Mouse (Mus musculus): ENCODE measurements around the gene Chchd6. TPM values are rescaled to one million over a fixed set of nuclear protein-coding genes. Genes with fewer than 3 reads are reported as not detected.

Gene Chchd6
- polyA plus RNA-seq, 1 experiment = 7.4 TPM

- WGBS = 84% methylated on average over 3 of the region's 3 CpGs
- no peak overlapping the region for H3K4me3 ChIP-seq (ENCODE audit: extremely low read depth, insufficient read depth, insufficient read length)
- no peaks in the 10 kb centered on the region for H3K36me3 ChIP-seq (ENCODE audit: control insufficient read depth, insufficient read depth, low read length)
- no peaks in the 10 kb centered on the region for H3K27me3 ChIP-seq (ENCODE audit: control insufficient read depth, insufficient read depth, low read length)
- no peak for DNase-seq (ENCODE audit: low read depth in 1 of 2, low spot score in 2 of 2)
- no peak for TF ChIP-seq CTCF (IDR thresholded peaks at IDR 0.05; ENCODE audit: extremely low read depth, insufficient read depth, insufficient read length, insufficient replicate concordance)
- TF ChIP-seq POLR2A (IDR thresholded peaks at IDR 0.05; ENCODE audit: low read depth, low read length) = no peak
- no peaks in the 10 kb centered on the region for H3K4me1 ChIP-seq (ENCODE audit: control insufficient read depth, insufficient read depth, insufficient read length)
- H3K27ac ChIP-seq (ENCODE audit: insufficient read depth, low read length) = no peak overlapping the region
Measured at GRCm38 (mm10) chr6:89591531-89591930, 3.9 kb downstream of the Chchd6 start.

- Histone ChIP-seq H3K27me3 (ENCODE audit: control insufficient read depth, insufficient read depth, low read length) (no peaks in the 10 kb centered on the region), H3K36me3 (ENCODE audit: control insufficient read depth, insufficient read depth, low read length) (no peaks in the 10 kb centered on the region), H3K4me1 (ENCODE audit: control insufficient read depth, insufficient read depth, insufficient read length) (no peaks in the 10 kb centered on the region), H3K27ac (ENCODE audit: insufficient read depth, low read length) (no peak overlapping the region), H3K4me3 (ENCODE audit: extremely low read depth, insufficient read depth, insufficient read length) (no peak overlapping the region)
- TF ChIP-seq POLR2A (IDR thresholded peaks at IDR 0.05; ENCODE audit: low read depth, low read length) = no peak
- DNase-seq (ENCODE audit: low read depth in 1 of 2, low spot score in 2 of 2) = no peak
Measured at GRCm38 (mm10) chr6:89585696-89586095, 9.8 kb downstream of the Chchd6 start.

- TF ChIP-seq CTCF (IDR thresholded peaks at IDR 0.05; ENCODE audit: extremely low read depth, insufficient read depth, insufficient read length, insufficient replicate concordance) = no peak
- no peak for TF ChIP-seq POLR2A (IDR thresholded peaks at IDR 0.05; ENCODE audit: low read depth, low read length)
- WGBS = 90% methylated on average over 5 of the region's 5 CpGs
- Histone ChIP-seq H3K4me1 (ENCODE audit: control insufficient read depth, insufficient read depth, insufficient read length) (no peaks in the 10 kb centered on the region), H3K36me3 (ENCODE audit: control insufficient read depth, insufficient read depth, low read length) (no peaks in the 10 kb centered on the region), H3K4me3 (ENCODE audit: extremely low read depth, insufficient read depth, insufficient read length) (no peak overlapping the region), H3K27me3 (ENCODE audit: control insufficient read depth, insufficient read depth, low read length) (no peaks in the 10 kb centered on the region), H3K27ac (ENCODE audit: insufficient read depth, low read length) (no peak overlapping the region)
- DNase-seq (ENCODE audit: low read depth in 1 of 2, low spot score in 2 of 2) = no peak
Measured at GRCm38 (mm10) chr6:89584634-89585409, 10.6 kb downstream of the Chchd6 start.

DNA sequence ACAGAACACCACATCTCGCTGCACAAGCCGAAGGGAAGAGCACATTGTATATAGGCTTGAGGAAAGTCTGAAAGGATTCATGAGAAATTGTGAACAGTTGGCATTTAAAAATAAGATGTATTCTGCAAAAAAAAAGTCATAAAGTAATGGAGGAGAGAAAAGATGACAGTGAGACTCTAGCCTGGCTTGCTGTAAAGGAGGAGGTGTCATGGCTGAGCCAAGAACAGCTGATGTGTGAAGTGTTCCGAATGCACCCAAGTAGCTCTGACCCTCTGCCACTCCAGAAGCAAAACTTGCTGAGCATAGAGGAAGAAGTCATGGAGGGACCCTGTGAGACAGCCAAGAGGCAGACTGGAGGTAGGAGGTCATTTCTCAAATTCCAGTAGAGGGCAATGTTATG lies 12.3 kb downstream of the Chchd6 start:
- Histone ChIP-seq H3K4me3 (ENCODE audit: extremely low read depth, insufficient read depth, insufficient read length) (no peak overlapping the region), H3K27me3 (ENCODE audit: control insufficient read depth, insufficient read depth, low read length) (no peaks in the 10 kb centered on the region), H3K4me1 (ENCODE audit: control insufficient read depth, insufficient read depth, insufficient read length) (no peaks in the 10 kb centered on the region), H3K27ac (ENCODE audit: insufficient read depth, low read length) (no peak overlapping the region), H3K36me3 (ENCODE audit: control insufficient read depth, insufficient read depth, low read length) (no peaks in the 10 kb centered on the region)
- DNase-seq (ENCODE audit: low read depth in 1 of 2, low spot score in 2 of 2) = no peak
- 87% methylated on average over 3 of the region's 3 CpGs for WGBS
- TF ChIP-seq POLR2A (IDR thresholded peaks at IDR 0.05; ENCODE audit: low read depth, low read length) (no peak), CTCF (IDR thresholded peaks at IDR 0.05; ENCODE audit: extremely low read depth, insufficient read depth, insufficient read length, insufficient replicate concordance) (no peak)

DNA sequence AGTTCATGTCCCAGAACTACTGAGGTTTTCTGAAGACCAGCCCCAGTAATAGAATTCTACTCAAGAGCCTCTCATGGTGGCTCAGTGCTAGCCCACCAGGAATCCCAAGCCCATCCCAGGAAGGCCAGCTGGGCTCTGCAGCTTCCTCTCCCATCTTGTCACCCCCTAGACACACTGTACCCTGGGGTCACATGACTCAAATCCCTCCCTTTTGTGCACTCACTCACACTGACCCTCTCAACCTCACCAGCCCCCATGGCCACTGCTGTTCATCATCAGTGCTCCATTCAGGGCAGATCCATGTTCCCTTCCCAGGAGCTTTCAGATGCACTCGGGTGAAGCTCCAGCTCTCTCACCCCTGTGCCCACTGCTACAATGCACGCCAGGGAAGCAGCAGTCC lies 20.8 kb downstream of the Chchd6 start:
- no peaks in the 10 kb centered on the region for H3K4me1 ChIP-seq (ENCODE audit: control insufficient read depth, insufficient read depth, insufficient read length)
- H3K27me3 ChIP-seq (ENCODE audit: control insufficient read depth, insufficient read depth, low read length) = no peaks in the 10 kb centered on the region
- no peak for DNase-seq (ENCODE audit: low read depth in 1 of 2, low spot score in 2 of 2)
- TF ChIP-seq CTCF (IDR thresholded peaks at IDR 0.05; ENCODE audit: extremely low read depth, insufficient read depth, insufficient read length, insufficient replicate concordance) (no peak), POLR2A (IDR thresholded peaks at IDR 0.05; ENCODE audit: low read depth, low read length) (no peak)
- no peak overlapping the region for H3K27ac ChIP-seq (ENCODE audit: insufficient read depth, low read length)
- no peaks in the 10 kb centered on the region for H3K36me3 ChIP-seq (ENCODE audit: control insufficient read depth, insufficient read depth, low read length)
- no peak overlapping the region for H3K4me3 ChIP-seq (ENCODE audit: extremely low read depth, insufficient read depth, insufficient read length)
- WGBS = 87% methylated on average over 2 of the region's 2 CpGs

DNA sequence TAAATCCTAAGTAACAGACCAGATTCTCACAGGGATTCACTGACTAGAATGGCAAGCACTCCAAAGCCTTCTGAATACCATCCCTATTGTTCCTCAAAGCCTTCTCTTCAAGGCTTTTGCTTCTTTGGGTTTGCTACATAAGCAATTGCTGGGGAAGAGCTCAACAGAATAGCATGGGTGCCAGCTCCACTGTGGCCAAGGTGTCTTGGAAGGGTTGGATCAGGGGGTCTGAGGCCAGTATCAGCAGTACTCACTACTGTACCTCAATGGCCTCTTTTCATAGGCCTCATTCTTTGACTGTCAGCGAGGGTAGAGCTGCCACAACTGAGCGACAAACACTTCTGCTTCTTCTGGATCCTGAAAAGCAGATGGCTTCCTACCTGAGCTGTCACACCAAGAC lies 21.7 kb downstream of the Chchd6 start:
- no peaks in the 10 kb centered on the region for H3K27me3 ChIP-seq (ENCODE audit: control insufficient read depth, insufficient read depth, low read length)
- H3K36me3 ChIP-seq (ENCODE audit: control insufficient read depth, insufficient read depth, low read length) = no peaks in the 10 kb centered on the region
- TF ChIP-seq CTCF (IDR thresholded peaks at IDR 0.05; ENCODE audit: extremely low read depth, insufficient read depth, insufficient read length, insufficient replicate concordance) = no peak
- TF ChIP-seq POLR2A (IDR thresholded peaks at IDR 0.05; ENCODE audit: low read depth, low read length) = no peak
- H3K4me1 ChIP-seq (ENCODE audit: control insufficient read depth, insufficient read depth, insufficient read length) = no peaks in the 10 kb centered on the region
- no peak overlapping the region for H3K4me3 ChIP-seq (ENCODE audit: extremely low read depth, insufficient read depth, insufficient read length)
- H3K27ac ChIP-seq (ENCODE audit: insufficient read depth, low read length) = no peak overlapping the region
- DNase-seq (ENCODE audit: low read depth in 1 of 2, low spot score in 2 of 2) = no peak
- 95% methylated on average over 2 of the region's 2 CpGs for WGBS

DNA sequence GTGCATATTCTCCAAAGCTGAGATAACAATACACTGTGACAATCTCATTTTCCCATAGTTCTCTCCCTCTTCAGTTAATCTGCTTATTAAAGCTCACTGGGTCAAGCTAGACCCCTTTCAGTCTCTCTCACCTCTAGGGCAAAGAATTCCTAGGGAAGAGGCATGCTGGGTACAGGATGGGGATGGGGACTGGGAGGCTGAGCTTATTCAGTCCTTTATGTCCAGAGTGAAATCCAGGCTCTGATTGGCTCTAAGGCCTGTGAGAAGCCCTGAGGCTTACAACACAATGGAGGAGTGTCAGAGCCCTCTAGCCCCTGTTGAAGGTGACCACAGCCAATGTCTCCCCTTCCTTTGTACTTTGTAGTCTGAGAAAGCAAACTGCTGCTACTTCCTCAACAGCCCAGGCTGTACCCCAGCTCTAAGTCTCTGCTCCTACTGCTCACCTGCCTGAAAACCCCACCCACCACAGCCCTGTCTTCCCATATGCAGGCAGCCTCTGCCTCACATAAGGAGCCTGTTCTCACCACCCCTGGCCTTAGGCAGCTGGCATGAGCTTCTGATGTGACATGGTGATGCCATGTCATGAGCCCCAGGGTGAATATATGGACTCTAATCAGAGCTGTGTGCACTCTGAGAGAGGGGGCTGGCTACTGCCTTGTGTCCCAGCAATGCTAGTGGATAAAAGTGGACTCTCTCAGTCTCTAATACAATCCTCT lies 22.4 kb downstream of the Chchd6 start:
- no peaks in the 10 kb centered on the region for H3K36me3 ChIP-seq (ENCODE audit: control insufficient read depth, insufficient read depth, low read length)
- TF ChIP-seq POLR2A (IDR thresholded peaks at IDR 0.05; ENCODE audit: low read depth, low read length) = no peak
- no peak for TF ChIP-seq CTCF (IDR thresholded peaks at IDR 0.05; ENCODE audit: extremely low read depth, insufficient read depth, insufficient read length, insufficient replicate concordance)
- no peak overlapping the region for H3K4me3 ChIP-seq (ENCODE audit: extremely low read depth, insufficient read depth, insufficient read length)
- H3K27ac ChIP-seq (ENCODE audit: insufficient read depth, low read length) = no peak overlapping the region
- no peaks in the 10 kb centered on the region for H3K4me1 ChIP-seq (ENCODE audit: control insufficient read depth, insufficient read depth, insufficient read length)
- DNase-seq (ENCODE audit: low read depth in 1 of 2, low spot score in 2 of 2) = no peak
- no peaks in the 10 kb centered on the region for H3K27me3 ChIP-seq (ENCODE audit: control insufficient read depth, insufficient read depth, low read length)
